Mouse (Mus musculus) CH12.LX (cell line): ENCODE results near the gene Gm20219.

ENCODE experiments used
- CTCF ChIP-seq, 2 experiments: IDR thresholded peaks in 1 of 2; conservative IDR thresholded peaks in 1 of 2; 2 replicates each; pipeline ENCODE4 v1.5.1; 2011 to 2012; ENCODE audit warnings: low read depth in 2 of 2, low read length in 2 of 2, improper control_type of control experiment in 1 of 2, inconsistent platforms in 1 of 2, mild to moderate bottlenecking in 1 of 2, moderate library complexity in 1 of 2
- EP300 ChIP-seq: IDR thresholded peaks from 2 replicates; pipeline ENCODE4 v1.6.1; 2011; ENCODE audit warnings: low read length, improper control_type of control experiment
- HCFC1 ChIP-seq: IDR thresholded peaks from 2 replicates; pipeline ENCODE4 v1.6.1; 2012; ENCODE audit warnings: low read depth, mild to moderate bottlenecking, inconsistent platforms, low read length, improper control_type of control experiment
- MAZ ChIP-seq: IDR thresholded peaks from 2 replicates; pipeline ENCODE4 v1.6.1; 2012; ENCODE audit warnings: low read depth, mild to moderate bottlenecking, inconsistent platforms, low read length, improper control_type of control experiment, moderate library complexity
- MEF2A ChIP-seq: IDR thresholded peaks from 2 replicates; pipeline ENCODE4 v1.6.1; 2014; ENCODE audit warnings: low read depth, mild to moderate bottlenecking, inconsistent platforms, low read length, improper control_type of control experiment, borderline replicate concordance
- POLR2A ChIP-seq: IDR thresholded peaks from 2 replicates; pipeline ENCODE4 v1.6.1; 2011; ENCODE audit warnings: low read depth, mild to moderate bottlenecking, improper control_type of control experiment, low read length
- SIN3A ChIP-seq: IDR thresholded peaks from 2 replicates; pipeline ENCODE4 v1.6.1; 2012; ENCODE audit warnings: low read length, improper control_type of control experiment, inconsistent platforms
- USF1 ChIP-seq: IDR thresholded peaks from 2 replicates; pipeline ENCODE4 v1.6.1; 2014; ENCODE audit warnings: low read depth, mild to moderate bottlenecking, inconsistent platforms, low read length, improper control_type of control experiment

DNA sequence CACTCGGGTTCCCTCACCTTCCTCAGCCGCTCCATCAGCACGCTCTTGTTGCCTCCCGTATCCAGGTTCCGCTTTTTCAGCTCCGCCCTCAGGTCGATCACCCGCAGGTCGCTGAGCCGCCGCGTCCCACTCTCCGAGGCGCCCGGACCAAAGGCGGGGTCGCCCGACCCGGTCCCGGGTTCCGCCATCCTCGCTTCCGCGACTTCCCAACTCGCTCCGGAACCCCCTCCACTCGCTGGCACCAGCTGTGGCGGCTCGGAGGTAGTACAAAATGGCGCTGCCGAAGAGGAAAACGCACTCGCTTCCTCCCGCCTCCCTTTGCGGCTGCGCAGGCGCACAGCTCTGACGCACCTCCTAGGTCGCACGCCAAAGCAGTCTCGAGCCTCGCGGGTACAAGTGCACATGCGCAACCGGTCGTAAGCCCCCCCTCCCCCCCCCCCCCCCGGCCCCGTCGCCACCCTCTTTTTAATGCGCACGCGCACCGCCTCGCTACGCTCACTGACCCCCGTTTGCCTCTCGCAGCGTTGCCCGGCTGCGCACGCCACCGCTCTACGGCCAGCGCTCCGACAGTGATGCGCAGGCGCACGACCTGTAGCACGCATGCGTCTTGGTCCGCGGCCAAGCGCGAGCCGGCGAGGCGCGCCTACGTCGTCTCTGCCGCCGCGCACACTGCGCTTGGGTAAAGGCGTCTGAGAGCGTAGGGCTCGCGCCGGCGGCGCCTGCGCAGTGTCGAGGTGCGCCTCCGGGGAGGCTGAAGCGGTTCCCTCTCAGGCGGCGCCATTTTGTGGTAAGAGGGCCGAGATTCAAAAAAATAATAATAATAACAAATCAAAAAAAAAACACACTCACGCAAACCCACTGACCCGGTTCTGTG, 30.3 kb upstream of the Gm20219 start, which contains the start of the genes Safb2 and Safb:
- TF ChIP-seq EP300 (no peak), HCFC1 (peak; percentile 83), CTCF (conservative IDR thresholded peaks at IDR 0.05 in 1 of 2, IDR thresholded peaks at IDR 0.05 in 1 of 2; ENCODE audit: low read depth in 2 of 2, low read length in 2 of 2) (no peak), MEF2A (peak; percentile 36), SIN3A (peak; percentile 48), POLR2A (peak; percentile 73), MAZ (peak; percentile 93), USF1 (no peak)
